Mouse (Mus musculus): Measurements from ENCODE around the gene Afdn.

GRCm38 (mm10) chr17:13733971-13734370 is 26.4 kb upstream of the Afdn start:
- TF ChIP-seq CTCF (IDR thresholded peaks at IDR 0.05; ENCODE audit: borderline replicate concordance, insufficient read depth, low read length) (no peak), POLR2A (IDR thresholded peaks at IDR 0.05; ENCODE audit: low read depth, low read length) (no peak)

Measured in embryonic fibroblast, embryonic 13.5 days (primary cell).